Mouse (Mus musculus) myocyte (in vitro differentiated cells): ENCODE data around the gene Xab2. TPM values are rescaled to one million over a fixed set of nuclear protein-coding genes. Genes with fewer than 3 reads are reported as not detected.
A peak's percentile ranks its signal among the peaks of the same experiment; 100 is the strongest.

Source experiments
- H3K27me3 ChIP-seq: one replicate; pipeline ENCODE4 v1.6.1; 2011; ENCODE audit not compliant: control insufficient read depth, insufficient read depth, insufficient read length
- H3K36me3 ChIP-seq: one replicate; pipeline ENCODE4 v1.6.1; 2011; ENCODE audit not compliant: control insufficient read depth, insufficient read depth
- H3K4me2 ChIP-seq: one replicate; pipeline ENCODE4 v1.6.1; 2011; ENCODE audit warnings: low read depth, control low read depth
- H3K4me3 ChIP-seq: one replicate; pipeline ENCODE4 v1.5.1; 2011; ENCODE audit warnings: mild to moderate bottlenecking, control low read depth, moderate library complexity
- H3K79me2 ChIP-seq: one replicate; pipeline ENCODE4 v1.6.1; 2011; ENCODE audit not compliant: control insufficient read depth, insufficient read depth
- H3ac ChIP-seq: one replicate; pipeline ENCODE4 v1.6.1; 2011; ENCODE audit not compliant: control insufficient read depth, insufficient read length
- CEBPB ChIP-seq: IDR thresholded peaks from 2 replicates; pipeline ENCODE4 v1.6.1; 2011; ENCODE audit warnings: mild to moderate bottlenecking, moderate library complexity; ENCODE audit not compliant: poor library complexity, insufficient read depth, severe bottlenecking
- E2F4 ChIP-seq: IDR thresholded peaks from one replicate; pipeline ENCODE4 v1.6.1; 2011; ENCODE audit warnings: mild to moderate bottlenecking, control low read depth, moderate library complexity; ENCODE audit not compliant: insufficient read depth
- MAX ChIP-seq: IDR thresholded peaks from one replicate; pipeline ENCODE4 v1.6.1; 2011; ENCODE audit warnings: low read depth, mild to moderate bottlenecking, control low read depth
- MYOD1 ChIP-seq, 3 experiments: IDR thresholded peaks; one replicate each; pipeline ENCODE4 v1.6.1; 2011; ENCODE audit warnings: control low read depth in 2 of 3, low read depth in 2 of 3, mild to moderate bottlenecking in 2 of 3, moderate library complexity in 1 of 3; ENCODE audit not compliant: insufficient read length in 2 of 3, control insufficient read depth in 1 of 3
- MYOG ChIP-seq, 3 experiments: IDR thresholded peaks; one replicate each; pipeline ENCODE4 v1.6.1; 2011; ENCODE audit warnings: control low read depth in 2 of 3, low read depth in 2 of 3, mild to moderate bottlenecking in 2 of 3; ENCODE audit not compliant: insufficient read length in 2 of 3, control insufficient read depth in 1 of 3, insufficient read depth in 1 of 3
- POLR2A ChIP-seq: IDR thresholded peaks from one replicate; pipeline ENCODE4 v1.6.1; 2011; ENCODE audit warnings: low read depth, mild to moderate bottlenecking, control low read depth, moderate library complexity; ENCODE audit not compliant: insufficient read length
- POLR2AphosphoS2 ChIP-seq: IDR thresholded peaks from one replicate; pipeline ENCODE4 v1.6.1; 2011; ENCODE audit warnings: low read depth, control low read depth; ENCODE audit not compliant: insufficient read length
- REST ChIP-seq: IDR thresholded peaks from one replicate; pipeline ENCODE4 v1.6.1; 2011; ENCODE audit warnings: mild to moderate bottlenecking, control low read depth, moderate library complexity; ENCODE audit not compliant: insufficient read depth, insufficient read length
- SRF ChIP-seq: IDR thresholded peaks from one replicate; pipeline ENCODE4 v1.6.1; 2011; ENCODE audit warnings: low read depth; ENCODE audit not compliant: control insufficient read depth, insufficient read length
- TCF12 ChIP-seq: IDR thresholded peaks from one replicate; pipeline ENCODE4 v1.6.1; 2011; ENCODE audit warnings: mild to moderate bottlenecking, control low read depth; ENCODE audit not compliant: poor library complexity, insufficient read depth, severe bottlenecking
- TCF3 ChIP-seq: IDR thresholded peaks from one replicate; pipeline ENCODE4 v1.6.1; 2011; ENCODE audit warnings: low read depth, control low read depth; ENCODE audit not compliant: insufficient read length
- USF1 ChIP-seq: IDR thresholded peaks from one replicate; pipeline ENCODE4 v1.6.1; 2011; ENCODE audit warnings: low read depth, mild to moderate bottlenecking, control low read depth, moderate library complexity
- polyA plus RNA-seq: library from polyadenylated mRNA; unstranded; fragments of >200 nt; fragmentation: generic; extraction: Trizol; gene quantifications from one replicate; pipeline ENCODE4 v1.2.1, GENCODE M21; 2012; ENCODE audit warnings: missing spikeins

Xab2 gene
- polyA plus RNA-seq, 1 experiment, result 44.6 TPM

- peak; percentile 39 for TF ChIP-seq POLR2AphosphoS2
- no peak for TF ChIP-seq MAX
- no peak overlapping the region for H3K4me2 ChIP-seq
Measured at GRCm38 (mm10) chr8:3606593-3606992, 14.5 kb downstream of the Xab2 start.

GRCm38 (mm10) chr8:3603439-3603838 lies 17.7 kb downstream of the Xab2 start:
- Histone ChIP-seq H3K36me3 (no peaks in the 10 kb centered on the region), H3K27me3 (no peaks in the 10 kb centered on the region), H3K4me2 (no peak overlapping the region), H3K79me2 (no peaks in the 10 kb centered on the region), H3ac (no peak overlapping the region), H3K4me3 (no peak overlapping the region)
- no peak for TF ChIP-seq POLR2AphosphoS2
- peak; percentile 58 for TF ChIP-seq REST

More at GRCm38 (mm10) chr8:3606593-3606992, 14.5 kb downstream of the Xab2 start:
- Histone ChIP-seq H3K27me3 (no peaks in the 10 kb centered on the region), H3K79me2 (no peaks in the 10 kb centered on the region), H3ac (no peak overlapping the region), H3K36me3 (no peaks in the 10 kb centered on the region), H3K4me3 (no peak overlapping the region)

GRCm38 (mm10) chr8:3600401-3600800 lies 20.7 kb downstream of the Xab2 start:
- H3K4me3 ChIP-seq, result no peak overlapping the region
- H3K79me2 ChIP-seq, result no peaks in the 10 kb centered on the region
- TF ChIP-seq MYOG (IDR thresholded peaks at IDR 0.05; ENCODE audit: control insufficient read depth in 1 of 3, insufficient read depth in 1 of 3, insufficient read length in 2 of 3, low read depth in 2 of 3) (no peak), POLR2A (no peak), E2F4 (no peak), CEBPB (no peak), MAX (no peak), MYOD1 (IDR thresholded peaks at IDR 0.05; ENCODE audit: control insufficient read depth in 1 of 3, insufficient read length in 2 of 3, low read depth in 2 of 3) (no peak), SRF (no peak), TCF3 (no peak), REST (no peak), POLR2AphosphoS2 (no peak), TCF12 (no peak), USF1 (no peak)
- H3K4me2 ChIP-seq, result no peak overlapping the region
- H3ac ChIP-seq, result no peak overlapping the region
- no peaks in the 10 kb centered on the region for H3K36me3 ChIP-seq
- H3K27me3 ChIP-seq, result no peaks in the 10 kb centered on the region

GRCm38 (mm10) chr8:3599219-3599618 lies 21.9 kb downstream of the Xab2 start:
- no peaks in the 10 kb centered on the region for H3K79me2 ChIP-seq
- TF ChIP-seq MYOG (IDR thresholded peaks at IDR 0.05; ENCODE audit: control insufficient read depth in 1 of 3, insufficient read depth in 1 of 3, insufficient read length in 2 of 3, low read depth in 2 of 3) (no peak), POLR2A (no peak), MYOD1 (IDR thresholded peaks at IDR 0.05; ENCODE audit: control insufficient read depth in 1 of 3, insufficient read length in 2 of 3, low read depth in 2 of 3) (no peak), SRF (no peak), USF1 (no peak), CEBPB (no peak), REST (no peak), MAX (no peak), TCF12 (no peak), TCF3 (no peak), POLR2AphosphoS2 (no peak), E2F4 (no peak)
- no peak overlapping the region for H3ac ChIP-seq

GRCm38 (mm10) chr8:3598054-3598453 lies 23.1 kb downstream of the Xab2 start:
- no peak for TF ChIP-seq TCF12
- TF ChIP-seq MYOG (IDR thresholded peaks at IDR 0.05; ENCODE audit: control insufficient read depth in 1 of 3, insufficient read depth in 1 of 3, insufficient read length in 2 of 3, low read depth in 2 of 3), result no peak
- no peak for TF ChIP-seq TCF3
- no peak for TF ChIP-seq MAX
- TF ChIP-seq CEBPB, result no peak
- no peak for TF ChIP-seq REST
- no peaks in the 10 kb centered on the region for H3K79me2 ChIP-seq
- no peak overlapping the region for H3K4me2 ChIP-seq
- H3K4me3 ChIP-seq, result no peak overlapping the region
- no peak overlapping the region for H3ac ChIP-seq
- no peaks in the 10 kb centered on the region for H3K36me3 ChIP-seq
- no peaks in the 10 kb centered on the region for H3K27me3 ChIP-seq

More at GRCm38 (mm10) chr8:3599219-3599618, 21.9 kb downstream of the Xab2 start:
- no peaks in the 10 kb centered on the region for H3K36me3 ChIP-seq
- no peak overlapping the region for H3K4me3 ChIP-seq
- H3K4me2 ChIP-seq, result no peak overlapping the region
- no peaks in the 10 kb centered on the region for H3K27me3 ChIP-seq

GRCm38 (mm10) chr8:3594466-3594865 lies 26.6 kb downstream of the Xab2 start:
- H3ac ChIP-seq, result no peak overlapping the region
- H3K79me2 ChIP-seq, result no peaks in the 10 kb centered on the region
- no peaks in the 10 kb centered on the region for H3K36me3 ChIP-seq
- TF ChIP-seq MAX (no peak), POLR2A (no peak)
- H3K27me3 ChIP-seq, result no peaks in the 10 kb centered on the region
- H3K4me3 ChIP-seq, result no peak overlapping the region
- H3K4me2 ChIP-seq, result no peak overlapping the region
